Mouse (Mus musculus) 3T3-L1 (cell line): Measurements from ENCODE around the gene Dnmbp.

ENCODE experiments used
- DNase-seq: peaks from one replicate; pipeline ENCODE4 v3.0.0-alpha.2; 2015; ENCODE audit warnings: low read depth, low spot score

Gene Dnmbp

DNA sequence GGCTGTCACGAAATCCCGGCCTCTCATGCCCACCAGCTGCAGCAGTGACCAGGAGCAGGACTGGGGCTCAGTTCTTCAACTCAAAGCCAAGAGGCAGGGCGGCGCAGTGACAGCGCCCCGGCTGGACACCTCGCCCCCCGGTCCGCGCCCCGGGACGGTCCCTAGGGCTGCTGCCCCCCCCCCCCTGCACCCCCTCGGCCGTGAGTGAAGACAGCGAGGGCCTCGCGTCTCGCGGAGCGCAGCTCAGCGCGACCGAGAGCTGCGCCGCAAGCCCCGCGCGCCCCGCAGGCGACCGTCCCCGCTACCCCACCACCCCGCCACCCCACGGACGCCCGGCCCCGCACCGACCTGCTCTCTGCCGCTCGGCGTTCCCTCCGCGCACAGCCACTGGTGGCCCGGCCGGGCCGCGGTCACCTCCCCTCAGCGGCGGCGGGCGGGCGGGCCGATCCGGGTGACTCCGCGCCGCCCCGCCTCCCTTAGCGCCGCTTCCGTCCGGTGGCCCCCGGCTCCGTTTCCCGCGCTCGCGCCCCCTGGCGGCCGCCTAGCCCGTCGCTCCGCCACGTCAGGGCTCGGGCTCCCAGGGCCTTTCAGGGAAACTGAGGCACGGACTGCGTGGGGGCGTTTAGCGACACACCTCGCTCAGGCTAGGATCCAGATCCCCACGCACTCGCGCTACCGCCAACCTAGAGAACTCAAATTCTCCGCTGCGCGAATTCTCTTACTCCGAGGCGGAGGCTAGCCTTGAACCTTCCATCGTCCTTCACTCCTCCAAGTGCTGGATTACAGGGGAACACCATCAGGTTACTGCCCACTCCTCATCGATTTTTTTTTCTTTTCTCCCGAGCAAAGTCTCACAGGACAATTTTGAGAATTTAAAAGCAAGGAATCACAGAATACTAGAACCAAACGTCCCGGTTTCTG, at the start of gene Dnmbp:
Gene Dnmbp (minus strand): TSS at position 423 of the 921 bp plus-strand sequence.
- peak; percentile 71 for DNase-seq

DNA sequence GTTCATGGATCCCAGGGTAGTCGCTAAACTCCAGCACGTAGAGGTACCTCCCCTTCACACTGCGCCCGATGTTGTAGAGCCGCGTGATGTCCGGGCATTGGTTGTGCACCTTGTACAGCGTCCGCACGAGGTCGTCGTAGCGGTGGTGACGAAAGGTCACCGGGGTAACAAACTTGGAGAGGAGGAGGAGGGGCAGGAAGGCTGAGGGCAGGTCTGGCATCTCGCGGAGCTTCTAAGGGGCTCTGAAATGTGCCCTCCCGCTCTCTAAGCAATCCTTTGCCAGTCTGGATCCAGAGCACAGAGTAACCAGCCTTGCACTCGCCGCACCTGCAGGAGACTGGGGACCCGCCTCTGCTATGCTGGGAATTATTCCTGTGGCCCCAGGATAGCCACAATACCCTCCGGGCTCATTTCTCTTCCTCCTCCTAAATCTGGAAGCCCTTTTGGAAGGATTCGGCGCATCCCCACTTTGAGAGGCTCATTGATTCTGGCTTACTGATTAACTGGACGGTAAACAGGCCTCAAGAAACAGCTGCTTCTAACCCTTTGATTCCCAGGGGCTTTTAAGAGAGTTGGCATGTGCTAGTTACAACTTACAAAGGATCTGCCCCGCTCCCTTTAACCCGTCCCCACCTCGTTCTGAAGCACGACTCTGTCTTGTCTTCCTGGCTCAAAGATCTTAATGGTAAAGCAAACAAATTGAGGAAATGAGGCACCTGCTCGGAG, 46.2 kb upstream of the Dnmbp start, which contains the start of gene Cpn1:
Gene Cpn1 (minus strand): TSS at position 488 of the 726 bp plus-strand sequence.
- DNase-seq: no peak

DNA sequence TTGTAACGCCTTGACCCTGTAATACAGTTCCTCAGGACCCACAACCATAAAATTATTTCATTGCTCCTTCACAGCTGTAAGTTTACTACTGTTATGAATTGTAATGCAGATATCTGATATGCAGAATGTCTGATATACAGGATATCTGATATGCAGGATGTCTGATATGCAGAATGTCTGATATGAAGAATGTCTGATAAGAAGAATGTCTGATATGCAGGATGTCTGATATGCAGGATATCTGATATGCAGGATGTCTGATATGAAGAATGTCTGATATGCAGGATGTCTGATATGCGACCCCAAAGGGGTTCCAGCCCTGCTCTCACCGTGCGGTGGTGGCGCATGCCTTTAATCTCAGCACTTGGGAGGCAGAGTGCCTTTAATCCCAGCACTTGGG, 42.0 kb upstream of the Dnmbp start:
- DNase-seq: no peak

DNA sequence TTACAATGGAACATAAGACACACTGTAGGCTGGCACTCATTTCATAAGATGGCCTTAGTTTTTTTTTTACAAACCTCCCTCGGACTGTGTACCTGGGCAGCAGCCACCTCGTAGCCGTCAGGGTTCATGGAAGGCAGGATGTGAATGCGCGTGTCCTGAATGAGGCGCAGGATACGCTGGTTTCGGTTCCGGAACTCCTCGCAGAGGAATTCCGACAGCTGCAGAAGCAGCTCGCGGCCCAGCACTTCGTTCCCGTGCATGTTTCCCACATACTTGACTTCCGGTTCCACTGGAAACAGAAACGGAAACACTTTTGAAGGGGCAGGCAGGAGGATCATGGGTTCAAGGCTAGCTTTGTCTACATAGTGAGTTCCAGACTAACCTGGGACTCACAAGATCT, 40.7 kb upstream of the Dnmbp start:
- no peak for DNase-seq

DNA sequence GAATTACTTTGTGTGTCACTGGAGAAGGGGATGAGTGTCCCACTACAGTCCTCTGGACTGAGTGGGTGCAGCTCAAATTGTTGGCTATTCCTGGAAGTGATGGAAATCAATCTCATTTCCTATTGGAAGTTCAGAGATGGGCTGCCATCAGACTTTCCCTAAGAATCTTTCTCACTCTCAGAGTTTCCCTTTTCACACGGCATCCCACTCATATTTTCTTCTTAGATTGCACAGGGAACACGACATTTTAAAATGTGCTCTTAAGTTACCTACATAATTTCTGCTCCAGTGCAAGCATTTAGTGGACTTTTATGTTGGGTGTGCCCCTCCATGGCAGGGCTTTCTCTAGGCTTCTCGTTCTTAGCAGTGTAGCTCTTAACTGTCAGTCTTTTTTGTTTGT, 37.8 kb upstream of the Dnmbp start:
- DNase-seq: no peak

DNA sequence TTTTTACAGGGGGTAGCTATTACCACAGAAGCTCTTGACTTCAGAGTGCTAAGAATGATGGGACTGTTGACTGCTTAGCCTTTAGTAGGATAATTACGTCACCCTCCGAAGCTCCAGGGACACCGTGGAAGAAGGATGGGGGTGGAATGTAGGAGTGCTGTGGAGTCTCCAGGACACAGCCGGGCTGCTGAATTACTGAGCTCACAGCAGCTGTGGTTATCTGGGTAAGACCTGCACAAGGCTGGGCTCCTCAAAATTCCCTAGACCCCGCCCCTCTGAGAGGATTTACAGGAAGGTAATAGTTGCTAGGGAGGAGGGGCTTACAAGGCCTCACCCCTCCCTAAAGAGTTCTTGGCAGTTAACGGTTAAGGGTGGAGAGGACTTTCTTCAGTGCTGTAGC, 36.7 kb upstream of the Dnmbp start:
- no peak for DNase-seq

DNA sequence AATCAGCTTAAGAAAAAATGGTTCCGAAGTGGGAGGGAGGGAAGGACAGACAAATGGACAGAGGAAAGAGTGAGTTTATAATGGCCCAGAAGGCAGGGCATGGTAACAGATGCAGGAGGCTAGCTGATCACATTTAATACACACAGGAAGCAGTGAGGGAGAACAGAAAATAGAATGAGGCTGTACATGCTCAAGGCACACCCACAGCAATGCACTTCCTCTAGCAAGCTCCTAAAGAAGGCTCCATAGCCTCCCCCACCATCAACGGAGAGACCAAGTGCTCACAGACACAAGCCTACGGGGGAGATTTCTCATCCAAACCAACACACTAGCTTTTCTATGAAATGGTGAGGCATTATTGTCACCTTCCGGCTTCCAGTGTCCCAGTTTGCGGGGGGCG, 34.2 kb upstream of the Dnmbp start:
- DNase-seq: no peak

DNA sequence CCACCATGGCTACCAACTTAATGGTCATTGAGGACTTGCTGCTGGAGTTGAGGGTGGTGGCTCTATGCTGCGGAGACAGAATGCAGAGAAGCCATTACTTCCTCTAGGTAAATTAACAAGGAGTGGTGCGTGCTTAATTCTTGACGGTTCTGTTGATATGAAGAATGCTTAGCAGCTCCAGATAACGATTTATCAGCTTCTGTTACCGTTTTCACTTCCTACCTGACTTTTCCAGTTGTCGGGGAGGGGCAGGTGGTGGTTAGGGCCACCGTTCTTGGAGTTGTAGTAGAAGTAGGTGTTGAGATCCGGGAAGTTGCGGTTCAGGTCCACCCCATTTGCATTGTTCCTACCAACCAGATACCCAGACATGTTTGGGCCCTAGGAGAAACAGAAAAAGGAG, 33.7 kb upstream of the Dnmbp start:
- DNase-seq: no peak

DNA sequence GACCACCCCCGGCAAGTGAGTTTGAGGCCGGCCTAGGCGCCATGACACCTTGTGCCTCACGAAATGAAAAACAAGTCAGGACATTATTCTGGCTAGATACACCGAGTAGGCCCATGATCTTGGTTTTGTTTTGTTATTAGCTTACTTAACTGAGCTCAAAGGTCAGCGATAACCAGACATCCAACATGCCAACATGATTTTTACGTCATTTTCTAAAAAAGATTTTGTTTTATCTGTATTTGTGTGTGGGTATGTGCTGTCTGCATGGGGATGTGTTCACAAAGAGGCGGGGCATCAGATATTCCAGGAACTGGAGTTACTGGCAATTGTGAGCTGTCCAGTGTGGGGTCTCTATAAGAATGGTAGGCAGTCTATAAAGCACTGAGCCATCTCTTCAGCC, 32.1 kb upstream of the Dnmbp start:
- no peak for DNase-seq

DNA sequence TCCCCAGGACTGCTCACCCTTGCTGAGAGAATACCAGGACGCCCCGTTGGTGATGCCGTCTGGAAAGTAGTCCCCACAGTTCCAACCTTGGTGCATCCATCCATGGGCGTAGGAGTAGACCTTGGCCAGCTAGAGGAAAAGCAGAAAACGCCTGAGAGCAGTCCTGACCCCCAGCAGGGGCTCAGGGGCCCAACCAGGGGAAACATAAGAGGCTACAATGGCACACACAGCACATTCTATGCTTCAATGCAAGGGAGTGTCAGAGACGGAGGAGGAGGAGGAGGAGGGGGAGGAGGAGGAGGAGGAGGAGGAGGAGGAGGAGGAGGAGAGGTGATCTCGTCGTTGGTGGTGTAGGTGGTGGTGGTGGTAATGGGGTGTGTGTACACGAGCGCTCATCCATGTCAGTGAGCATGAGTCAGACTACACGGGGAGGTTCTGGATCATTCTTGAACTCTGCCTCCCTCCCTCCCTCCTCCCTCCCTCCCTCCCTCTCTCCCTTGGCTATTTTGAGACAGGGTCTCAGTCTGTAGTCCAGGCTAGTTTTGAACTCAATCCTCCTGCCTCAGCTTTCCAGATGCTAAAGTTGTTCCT, 28.5 kb upstream of the Dnmbp start:
- DNase-seq: no peak

DNA sequence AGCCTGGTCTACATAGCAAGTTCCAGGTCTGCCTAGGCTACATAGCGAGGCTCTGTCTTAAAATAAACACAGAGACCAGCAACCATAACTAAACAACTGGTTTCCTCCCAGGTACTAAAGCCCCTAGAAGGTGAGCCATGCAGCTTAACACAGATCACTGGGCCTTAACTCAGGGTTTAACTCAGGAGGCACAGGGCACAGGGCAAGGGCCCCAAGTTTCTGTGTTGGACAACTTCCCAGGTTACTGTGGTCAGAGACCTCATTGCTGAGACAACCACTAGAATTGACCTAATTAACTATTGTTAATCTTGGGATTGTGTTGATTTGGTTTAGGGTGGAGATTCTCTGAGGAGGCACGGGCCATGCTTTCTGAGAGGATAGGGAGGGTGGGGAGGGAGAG, 26.5 kb upstream of the Dnmbp start:
- no peak for DNase-seq

DNA sequence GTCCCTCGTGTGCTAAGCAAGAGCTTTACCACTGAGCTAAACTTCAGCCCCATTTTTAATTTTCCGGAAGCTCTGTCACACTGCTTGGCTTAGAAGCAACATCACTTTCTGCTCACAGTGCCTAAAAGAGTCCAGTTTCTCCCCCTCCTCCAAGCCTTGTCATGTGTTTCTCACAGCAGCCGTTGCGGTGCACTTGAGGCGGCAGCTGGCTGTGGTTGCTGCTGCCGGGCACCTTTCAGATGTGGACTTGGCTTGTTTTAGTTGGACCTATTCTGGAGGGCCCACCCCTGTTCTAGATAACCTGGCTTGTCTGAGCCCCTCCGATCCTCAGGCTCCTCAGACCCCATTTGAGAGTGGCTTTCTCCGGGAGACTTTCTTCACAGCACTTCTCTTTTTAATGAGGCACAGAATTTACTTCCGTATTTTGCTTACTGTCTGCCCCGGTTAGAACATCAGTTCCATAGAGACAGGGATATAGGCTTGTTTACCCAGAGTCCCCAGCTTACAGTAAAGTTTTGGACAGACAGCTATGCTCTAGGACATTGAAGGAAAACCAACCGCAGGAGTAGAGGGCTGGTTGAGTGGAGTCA, 25.6 kb upstream of the Dnmbp start:
- DNase-seq: no peak

DNA sequence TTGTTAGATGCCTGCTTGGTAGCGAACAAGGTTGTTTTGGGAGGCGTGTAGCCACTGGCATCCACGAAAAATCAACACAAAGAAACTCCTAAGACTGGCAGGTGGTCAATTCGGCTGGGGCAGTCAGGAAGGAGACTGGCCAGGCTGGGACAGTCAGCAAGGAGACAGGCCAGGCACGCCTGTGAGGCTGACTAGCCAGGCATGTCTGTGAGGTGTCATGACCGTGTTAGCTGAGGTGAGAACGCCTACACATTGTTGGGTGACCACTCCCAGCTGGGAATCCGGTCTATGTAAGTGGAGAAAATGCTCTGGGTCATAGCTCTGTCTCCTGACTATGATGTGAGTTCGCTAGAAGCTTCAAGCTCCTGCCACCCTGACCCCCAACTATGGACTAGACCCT, 22.8 kb upstream of the Dnmbp start:
- peak; percentile 47 for DNase-seq

DNA sequence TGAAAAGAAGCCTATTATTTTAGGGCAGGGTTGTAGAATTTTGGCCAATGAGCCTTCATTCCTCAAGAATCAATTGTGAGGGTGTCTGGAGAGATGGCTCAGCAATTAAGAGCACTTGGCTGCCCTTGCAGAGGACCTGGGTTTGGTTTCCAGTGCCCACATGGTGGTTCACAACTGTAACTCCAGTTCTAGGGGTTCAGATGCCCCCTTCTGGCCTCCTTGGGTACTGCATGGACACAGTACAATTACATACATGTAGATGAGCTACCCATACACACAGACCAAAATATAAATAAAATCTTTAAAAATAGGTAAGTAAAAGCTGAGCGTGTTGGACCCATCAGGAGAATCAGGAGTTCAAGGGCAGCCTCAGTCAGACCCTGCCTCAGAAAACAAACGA, 21.2 kb upstream of the Dnmbp start:
- DNase-seq: peak; percentile 53

DNA sequence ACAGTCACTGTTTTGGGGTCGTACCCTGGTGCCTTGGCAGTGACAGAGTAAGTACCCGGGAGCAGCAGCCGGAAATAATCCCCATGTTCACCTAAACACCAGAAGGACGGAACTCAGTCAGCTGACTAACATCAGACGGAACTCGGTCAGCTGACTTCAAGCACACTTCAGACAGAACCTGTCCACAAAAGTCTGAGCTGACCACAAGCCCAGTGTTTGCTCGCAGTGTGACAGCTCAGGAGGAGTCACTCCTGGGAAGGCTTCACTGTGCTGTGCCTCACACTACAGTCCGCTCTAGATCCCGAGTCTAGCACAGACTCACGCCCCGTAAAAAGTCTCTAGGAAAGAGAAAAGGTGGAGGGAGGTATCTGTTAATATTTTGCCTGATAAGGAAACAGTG, 20.0 kb upstream of the Dnmbp start:
- no peak for DNase-seq

DNA sequence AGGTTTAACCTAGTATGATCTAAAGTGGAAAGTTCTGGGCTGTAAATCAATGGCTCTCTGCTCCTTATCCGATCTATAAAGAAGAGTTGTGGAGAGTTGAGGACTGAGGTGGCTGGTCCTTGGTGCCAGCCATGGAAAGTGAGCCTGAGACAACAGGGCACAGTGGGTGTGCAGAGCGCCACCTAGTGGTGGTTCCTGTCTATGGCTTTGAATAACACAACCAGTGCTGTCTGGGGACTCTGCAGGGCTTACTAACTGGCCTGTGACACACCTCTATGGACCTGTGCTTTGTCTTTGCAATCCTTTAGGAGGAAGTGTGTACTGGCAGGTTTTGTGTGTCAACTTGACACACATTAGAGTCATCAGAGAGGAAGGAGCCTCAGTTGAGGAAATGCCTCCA, 19.2 kb upstream of the Dnmbp start:
- DNase-seq: peak; percentile 79

DNA sequence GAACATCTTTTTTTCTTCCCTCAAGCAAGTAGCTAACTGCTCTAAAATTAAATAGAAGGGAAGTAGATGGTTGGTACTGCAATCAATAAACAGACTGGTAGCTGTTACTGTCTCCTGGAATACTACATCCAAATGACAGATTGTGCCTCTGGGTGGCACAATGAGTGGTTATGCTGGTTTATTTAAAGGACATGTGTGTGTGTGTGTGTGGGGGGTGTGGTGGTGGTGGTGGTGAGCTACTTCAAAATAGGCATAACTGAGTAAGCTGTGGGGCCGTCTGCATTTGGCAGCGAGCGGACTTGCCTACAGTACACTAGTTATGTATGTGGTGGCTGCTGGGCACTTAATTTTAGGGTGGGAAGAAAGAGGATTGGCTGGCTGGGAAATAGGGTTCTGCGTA, 17.9 kb upstream of the Dnmbp start:
- no peak for DNase-seq

DNA sequence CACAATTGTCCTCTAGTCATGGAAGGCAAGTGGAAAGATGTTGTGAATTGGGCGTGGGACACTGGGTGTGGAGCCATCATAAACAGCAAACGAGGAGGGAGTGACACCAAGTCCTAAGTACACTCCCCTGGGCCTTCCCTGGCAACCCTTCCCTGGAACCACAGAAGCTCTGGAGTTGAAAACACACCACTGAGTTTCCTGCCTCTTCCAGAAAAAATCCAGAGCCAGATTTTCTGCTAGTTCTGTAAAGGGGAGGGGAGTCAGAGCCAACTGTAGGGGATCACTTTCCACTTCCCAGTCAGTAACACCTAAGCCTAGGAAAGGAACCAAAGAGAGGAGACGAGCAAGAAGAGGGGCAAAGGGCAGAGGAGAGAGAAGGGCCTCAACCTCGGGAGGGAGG, 17.4 kb upstream of the Dnmbp start:
- no peak for DNase-seq

DNA sequence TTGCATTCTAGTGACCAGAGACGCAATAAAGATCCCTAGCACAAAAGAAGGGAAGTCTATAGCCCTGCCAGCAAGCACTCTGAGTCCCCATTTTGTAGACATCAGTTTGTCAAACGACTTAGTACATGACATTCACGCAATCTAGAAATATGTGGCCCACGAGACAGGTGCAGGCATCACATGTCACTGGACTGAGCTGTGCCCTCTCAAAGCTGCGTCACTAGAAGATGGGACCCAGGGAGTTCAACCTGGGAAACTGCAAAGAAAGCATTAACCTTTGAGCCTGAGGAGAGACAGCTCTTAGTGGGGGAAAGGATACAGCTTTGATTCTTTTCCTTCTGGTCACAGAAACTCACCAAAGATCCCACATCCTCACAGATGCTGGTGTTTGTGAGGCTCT, 15.3 kb upstream of the Dnmbp start:
- DNase-seq: no peak

DNA sequence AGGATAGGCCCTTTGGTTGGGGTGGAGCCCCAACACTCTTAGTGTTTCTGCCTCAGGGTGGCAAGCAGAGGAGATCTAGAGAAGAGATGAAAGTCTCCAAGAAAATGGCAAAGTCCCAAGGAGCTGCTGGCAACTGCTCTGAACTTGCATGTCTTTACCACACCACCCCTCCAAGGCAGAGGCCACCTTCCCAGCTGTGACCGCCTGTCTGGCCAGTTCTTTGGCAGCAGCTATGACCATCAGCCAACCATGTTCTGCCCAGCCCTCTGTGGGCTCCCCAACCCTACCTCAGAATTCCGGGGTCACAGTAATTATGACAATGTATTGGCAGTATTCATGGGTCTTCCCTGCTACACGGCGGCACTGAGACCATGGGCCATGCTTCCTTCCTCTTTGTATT, 14.9 kb upstream of the Dnmbp start:
- DNase-seq: no peak

DNA sequence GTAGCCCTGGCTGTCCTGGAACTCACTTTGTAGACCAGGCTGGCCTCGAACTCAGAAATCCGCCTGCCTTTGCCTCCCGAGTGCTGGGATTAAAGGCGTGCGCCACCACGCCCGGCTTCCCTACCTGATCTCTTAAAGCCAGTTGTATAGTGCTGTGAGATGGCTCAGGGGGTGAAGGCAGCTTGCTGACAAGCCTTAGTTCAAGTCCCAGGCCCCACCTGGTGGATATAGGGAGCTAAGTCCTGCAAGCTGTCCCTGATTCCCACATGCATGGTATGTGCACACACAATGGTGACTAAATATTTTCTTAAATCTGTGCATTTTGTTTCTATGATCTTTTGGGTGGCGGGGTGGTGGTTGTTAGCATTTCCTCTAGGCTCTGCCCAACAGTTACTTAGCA, 12.9 kb upstream of the Dnmbp start:
- peak; percentile 43 for DNase-seq

DNA sequence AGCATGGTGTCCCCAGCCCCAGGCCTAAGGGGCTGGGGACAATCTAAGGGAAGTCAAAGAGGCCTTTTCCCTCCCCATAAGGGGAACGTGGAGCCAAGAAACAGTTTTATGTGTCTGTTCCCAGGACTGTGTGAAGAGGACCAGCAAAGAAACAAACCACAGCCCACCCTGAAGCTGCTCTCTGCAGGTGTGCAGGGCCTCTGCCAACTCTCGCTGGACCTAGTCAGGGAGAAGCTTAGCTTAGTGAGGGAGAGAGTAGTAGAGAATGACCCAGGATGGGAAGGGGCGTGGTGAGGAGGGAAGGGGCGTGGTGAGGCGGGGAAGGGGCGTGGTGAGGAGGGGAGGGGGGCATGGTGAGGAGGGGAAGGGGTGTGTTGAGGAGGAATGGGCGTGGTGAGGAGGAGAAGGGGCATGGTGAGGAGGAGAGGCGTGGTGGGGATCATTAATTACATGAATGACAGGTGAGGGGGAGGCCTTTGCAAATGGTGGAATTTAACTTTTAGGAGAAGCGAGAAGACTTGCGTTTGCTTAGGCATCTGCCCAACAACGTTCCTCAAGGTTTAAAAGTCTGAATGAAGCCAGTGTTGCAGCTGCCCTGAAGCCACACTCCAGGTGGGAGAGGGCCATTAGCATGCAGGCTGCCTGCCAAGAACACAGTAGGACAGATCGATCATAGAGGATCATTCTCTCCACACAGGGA, 9.3 kb upstream of the Dnmbp start:
- no peak for DNase-seq
